Mouse (Mus musculus) small intestine, adult 2 months (tissue): ENCODE measurements around the gene Anapc7. TPM values are rescaled to one million over a fixed set of nuclear protein-coding genes. Genes with fewer than 3 reads are reported as not detected.

Experiments used
- H3K27ac ChIP-seq: fragments of 200-500 bp; 2 replicates; pipeline ENCODE4 v1.5.1; 2012; ENCODE audit warnings: low read depth, low read length, control low read depth, inconsistent platforms; ENCODE audit not compliant: insufficient read depth
- H3K27me3 ChIP-seq: fragments of 200-500 bp; 2 replicates; pipeline ENCODE4 v1.6.1; 2012; ENCODE audit warnings: mild to moderate bottlenecking, moderate library complexity, low read length, inconsistent platforms; ENCODE audit not compliant: control insufficient read depth, insufficient read depth
- H3K36me3 ChIP-seq: fragments of 200-500 bp; 2 replicates; pipeline ENCODE4 v1.6.1; 2012; ENCODE audit warnings: mild to moderate bottlenecking, low read length, control low read depth, inconsistent platforms; ENCODE audit not compliant: control insufficient read depth, insufficient read depth
- H3K4me1 ChIP-seq: fragments of 200-500 bp; 2 replicates; pipeline ENCODE4 v1.6.1; 2012; ENCODE audit warnings: low read length, inconsistent platforms, mixed read lengths; ENCODE audit not compliant: control insufficient read depth, insufficient read depth, insufficient read length
- H3K4me3 ChIP-seq: fragments of 200-500 bp; 2 replicates; pipeline ENCODE4 v1.5.1; 2012; ENCODE audit warnings: low read depth, mild to moderate bottlenecking, control low read depth, inconsistent platforms, low read length, moderate library complexity
- CTCF ChIP-seq: fragments of 200-500 bp; IDR thresholded peaks from 2 replicates; pipeline ENCODE4 v1.5.1; 2012; ENCODE audit warnings: low read depth, mild to moderate bottlenecking, control low read depth, inconsistent platforms, low read length, moderate library complexity, mixed read lengths; ENCODE audit not compliant: insufficient replicate concordance, insufficient read length; ENCODE audit errors: extremely low read depth
- POLR2A ChIP-seq: fragments of 200-500 bp; IDR thresholded peaks from 2 replicates; pipeline ENCODE4 v1.6.1; 2012; ENCODE audit warnings: low read depth, mild to moderate bottlenecking, control low read depth, inconsistent platforms, low read length, moderate library complexity
- WGBS: fragments of 180-500 bp; shearing (Covaris S2); methylation state at CpG from one replicate; pipeline ENCODE4 v1.1.7; 2018; 5-methylcytosine and 5-hydroxymethylcytosine counted together
- polyA plus RNA-seq: library from polyadenylated mRNA; depleted of rRNA; stranded (reverse); fragments of >200 nt; gene quantifications from 2 replicates; pipeline ENCODE4 v1.2.3, GENCODE M21; 2012; rRNA removed

Gene Anapc7
- polyA plus RNA-seq, result 9.1 and 17.2 TPM in 2 replicates

DNA sequence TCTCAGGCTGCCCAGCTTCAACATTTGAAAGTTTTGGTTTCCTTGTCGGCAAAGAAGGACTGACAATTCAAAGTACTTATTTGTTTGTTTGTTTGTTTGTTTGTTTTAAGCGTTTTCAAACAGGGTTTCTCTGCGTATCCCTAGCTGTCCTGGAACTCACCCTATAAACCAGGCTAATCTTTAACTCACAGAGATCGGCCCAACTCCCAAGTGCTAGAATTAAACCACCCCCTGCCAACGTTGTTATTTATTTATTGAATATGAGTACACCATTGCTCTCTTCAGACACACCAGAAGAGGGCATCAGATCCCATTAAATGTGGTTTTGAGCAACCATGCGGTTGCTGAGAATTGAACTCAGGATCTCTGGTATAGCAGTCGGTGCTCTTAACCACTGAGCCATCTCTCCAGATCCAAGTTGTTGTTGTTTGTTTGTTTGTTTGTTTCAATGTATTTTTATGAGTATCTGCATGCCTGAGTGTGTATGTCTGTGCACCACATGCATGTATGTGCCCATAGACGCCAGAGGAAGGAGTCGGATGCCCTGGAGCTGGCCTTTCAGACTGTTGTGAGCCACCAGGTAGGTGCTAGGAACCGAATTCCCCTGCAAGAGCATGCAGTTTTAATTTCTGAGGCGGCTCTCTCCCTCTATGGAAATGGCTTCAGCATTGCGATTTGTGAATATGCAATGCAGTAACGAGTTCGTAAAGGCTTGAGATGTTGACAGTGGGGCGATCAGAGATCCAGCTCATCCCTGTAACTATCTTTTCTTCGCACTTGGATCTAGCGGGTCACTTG is at the start of gene Anapc7:
Gene Anapc7, plus strand, starts transcription at position 423 of the 798 bp plus-strand sequence.
- H3K4me3 ChIP-seq, result peak within 1 kb of the TSS; percentile 92
- no peak for TF ChIP-seq CTCF
- TF ChIP-seq POLR2A, result no peak
- peaks cover 9% of the 10 kb centered on the region for H3K4me1 ChIP-seq
- WGBS, result 4% methylated on average over 17 of the region's 17 CpGs
- no peaks in the 10 kb centered on the region for H3K36me3 ChIP-seq
- peak within 1 kb of the TSS; percentile 59 for H3K27ac ChIP-seq
- H3K27me3 ChIP-seq, result no peaks in the 10 kb centered on the region

DNA sequence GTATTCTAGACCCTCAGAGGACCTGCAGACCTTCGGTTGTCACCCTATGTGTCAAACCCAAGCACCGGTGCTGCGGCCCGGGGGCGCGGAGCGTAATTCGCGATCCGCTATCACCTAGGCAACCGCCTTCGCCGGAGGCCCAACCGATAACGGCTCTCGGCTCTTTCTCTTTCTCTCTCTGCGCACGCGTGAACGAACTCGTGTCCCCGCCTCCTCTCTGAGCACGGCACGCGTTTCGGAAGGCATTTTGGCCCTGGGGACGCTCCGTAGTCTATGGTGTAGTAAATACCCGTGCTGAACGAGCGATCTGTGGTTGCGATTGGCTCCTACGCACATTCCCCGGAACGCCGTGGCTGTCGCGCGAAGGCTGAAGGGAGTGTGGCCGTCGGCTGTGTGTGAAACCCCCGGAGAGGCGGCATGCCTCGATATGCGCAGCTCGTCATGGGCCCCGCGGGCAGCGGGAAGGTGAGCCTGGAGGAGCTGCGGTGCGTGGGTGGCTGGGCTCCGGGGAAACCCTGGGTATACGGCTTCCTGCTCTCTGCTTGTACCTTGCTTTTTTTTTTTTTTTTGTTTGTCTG is 49.2 kb upstream of the Anapc7 start, which contains the start of gene Fam216a:
Gene Fam216a, minus strand, starts transcription at position 173 of the 578 bp plus-strand sequence.
- TF ChIP-seq CTCF (no peak), POLR2A (peak; percentile 50; the same call in 1 of the 2 replicates)
- Histone ChIP-seq H3K4me3 (peak within 1 kb of the TSS; percentile 71), H3K4me1 (peaks cover 2% of the 10 kb centered on the region; the same call in 1 of the 2 replicates), H3K27me3 (no peaks in the 10 kb centered on the region), H3K36me3 (peaks cover 3% of the 10 kb centered on the region; the same call in 1 of the 2 replicates), H3K27ac (peak within 1 kb of the TSS; percentile 62)
- under 1% methylated on average over 53 of the region's 53 CpGs for WGBS

DNA sequence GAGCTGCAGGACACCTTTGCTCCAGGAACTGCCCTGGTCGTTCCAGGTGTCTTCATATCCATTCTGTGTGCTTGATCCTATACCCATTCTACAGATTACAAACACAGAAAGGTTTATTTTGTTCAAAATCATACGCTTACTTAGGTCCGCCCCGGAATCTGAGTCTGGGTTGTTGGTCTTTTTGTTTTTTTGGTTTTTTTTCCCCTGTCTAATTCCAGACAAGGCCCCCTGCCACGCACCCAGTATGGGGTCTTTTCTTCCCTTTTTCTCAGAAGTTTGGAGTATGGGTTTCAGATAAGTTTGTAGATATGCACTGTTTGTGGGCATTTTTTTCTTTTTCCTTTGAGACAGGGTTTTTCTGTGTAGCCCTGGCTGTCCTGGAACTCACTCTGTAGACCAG is 48.6 kb upstream of the Anapc7 start:
- TF ChIP-seq CTCF, result no peak
- no peak for TF ChIP-seq POLR2A
- H3K4me1 ChIP-seq, result peaks cover 2% of the 10 kb centered on the region; the same call in 1 of the 2 replicates
- peaks cover 3% of the 10 kb centered on the region; the same call in 1 of the 2 replicates for H3K36me3 ChIP-seq
- WGBS, result 6% methylated on average over 5 of the region's 5 CpGs
- H3K27ac ChIP-seq, result peak overlapping the region; percentile 62
- peak overlapping the region; percentile 71 for H3K4me3 ChIP-seq
- H3K27me3 ChIP-seq, result no peaks in the 10 kb centered on the region

DNA sequence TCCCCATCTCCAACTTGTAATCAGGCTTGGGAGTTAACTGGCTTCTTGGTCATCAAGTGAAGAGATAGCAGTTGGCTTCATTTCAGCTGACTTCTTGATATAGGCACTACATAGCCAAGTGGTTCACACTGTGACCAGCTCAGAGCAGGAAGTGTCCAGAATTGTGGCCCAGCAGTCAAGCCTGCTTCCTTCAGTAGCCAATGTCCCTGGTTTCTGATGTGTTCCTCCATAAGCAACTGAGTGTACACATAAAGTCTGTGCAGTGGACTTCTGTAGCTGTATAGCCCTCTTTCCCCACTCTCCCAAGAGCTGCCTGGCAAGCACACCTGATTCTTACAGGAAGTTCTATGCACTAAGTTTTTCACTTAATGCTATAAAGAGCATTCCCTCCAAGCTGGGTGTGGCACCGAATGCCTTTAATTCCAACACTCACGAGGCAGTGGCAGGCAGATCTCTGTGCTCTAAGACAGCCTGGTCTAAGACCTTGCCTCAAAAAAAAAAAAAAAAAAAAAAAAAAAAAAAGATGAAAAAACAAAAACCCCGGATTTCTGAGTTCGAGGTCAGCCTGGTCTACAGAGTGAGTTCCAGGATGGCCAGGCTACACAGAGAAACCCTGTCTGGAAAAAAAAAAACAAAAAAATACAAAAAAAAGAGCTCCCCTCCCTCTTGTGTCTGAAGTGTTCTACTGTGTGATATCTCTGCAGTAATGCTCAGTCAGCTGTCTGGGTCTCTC is 44.2 kb upstream of the Anapc7 start:
- Histone ChIP-seq H3K4me3 (no peak overlapping the region), H3K27ac (no peak overlapping the region), H3K4me1 (no peaks in the 10 kb centered on the region), H3K36me3 (peaks cover 23% of the 10 kb centered on the region), H3K27me3 (no peaks in the 10 kb centered on the region)
- WGBS, result 85% methylated on average over 4 of the region's 4 CpGs
- no peak for TF ChIP-seq POLR2A
- TF ChIP-seq CTCF, result no peak

DNA sequence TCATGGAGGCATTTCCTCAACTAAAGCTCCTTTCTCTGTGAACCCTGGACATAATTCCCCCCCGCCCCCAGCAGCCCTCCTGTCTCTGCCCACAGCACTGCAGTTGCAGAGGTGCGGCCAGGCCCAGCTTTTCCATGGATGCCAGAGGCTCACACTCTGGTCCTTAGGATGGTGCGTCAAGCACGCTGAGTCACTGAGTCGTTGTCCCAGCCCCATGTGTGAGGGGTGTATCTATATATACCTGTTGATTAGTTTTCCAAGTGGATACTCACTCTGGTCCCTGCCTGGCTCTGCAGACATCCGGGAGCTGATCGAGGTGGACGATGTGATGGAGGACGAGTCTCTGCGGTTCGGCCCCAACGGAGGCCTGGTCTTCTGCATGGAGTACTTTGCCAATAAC is 43.3 kb upstream of the Anapc7 start:
- TF ChIP-seq CTCF (no peak), POLR2A (no peak)
- 94% methylated on average over 12 of the region's 12 CpGs for WGBS
- no peaks in the 10 kb centered on the region for H3K27me3 ChIP-seq
- no peaks in the 10 kb centered on the region for H3K4me1 ChIP-seq
- no peak overlapping the region for H3K27ac ChIP-seq
- H3K4me3 ChIP-seq, result no peak overlapping the region
- peaks cover 28% of the 10 kb centered on the region for H3K36me3 ChIP-seq

DNA sequence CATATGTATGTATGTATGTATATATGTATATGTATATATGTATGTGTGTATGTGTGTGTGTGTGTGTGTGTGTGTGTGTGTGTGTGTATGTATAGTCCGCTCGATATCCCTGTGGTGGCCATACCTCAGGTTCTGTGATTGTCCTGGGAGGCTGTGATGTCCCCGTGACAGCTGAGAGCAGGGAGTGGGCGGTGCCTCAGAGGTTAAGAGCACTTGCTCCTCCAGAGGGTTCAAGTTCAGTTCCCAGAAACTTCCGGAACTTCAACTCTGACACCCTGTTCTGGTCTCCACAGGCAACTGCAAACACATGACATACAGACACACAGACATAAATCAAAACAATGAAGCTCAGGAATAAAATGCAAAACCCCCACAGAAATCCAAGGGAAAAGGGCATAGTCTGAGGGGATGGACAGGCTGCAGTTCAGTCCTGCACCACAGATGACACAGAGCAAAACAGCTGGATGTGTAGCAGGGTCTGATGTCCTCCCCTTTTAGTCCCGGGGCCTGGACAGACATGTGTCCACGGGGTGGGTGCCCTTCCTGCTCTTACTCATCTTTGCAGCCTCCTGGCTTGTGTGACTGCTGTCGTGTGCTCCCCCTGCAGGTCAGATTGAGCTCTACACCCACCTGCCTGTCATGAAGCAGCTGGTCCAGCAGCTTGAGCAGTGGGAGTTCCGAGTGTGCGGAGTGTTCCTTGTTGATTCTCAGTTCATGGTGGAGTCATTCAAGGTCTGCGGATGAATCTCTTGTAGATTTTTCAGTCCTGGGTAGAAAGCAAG is 41.9 kb upstream of the Anapc7 start:
- H3K4me3 ChIP-seq, result no peak overlapping the region
- 45% methylated on average over 11 of the region's 11 CpGs for WGBS
- TF ChIP-seq CTCF, result peak; percentile 81; the same call in 1 of the 2 replicates
- TF ChIP-seq POLR2A, result no peak
- H3K27me3 ChIP-seq, result no peaks in the 10 kb centered on the region
- no peak overlapping the region for H3K27ac ChIP-seq
- no peaks in the 10 kb centered on the region for H3K4me1 ChIP-seq
- H3K36me3 ChIP-seq, result peaks cover 28% of the 10 kb centered on the region
